Mouse (Mus musculus): ENCODE data around the gene Prima1. TPM values are rescaled to one million over a fixed set of nuclear protein-coding genes. Genes with fewer than 3 reads are reported as not detected.

Prima1 gene
- polyA plus RNA-seq, 1 experiment = not detected

GRCm38 (mm10) chr12:103281912-103282311, 40.0 kb upstream of the Prima1 start:
- H3K4me2 ChIP-seq (ENCODE audit: low read depth) = no peak overlapping the region
- no peak overlapping the region for H3ac ChIP-seq (ENCODE audit: control insufficient read depth, insufficient read length)
- H3K79me2 ChIP-seq (ENCODE audit: control insufficient read depth, insufficient read depth) = no peaks in the 10 kb centered on the region
- H3K36me3 ChIP-seq (ENCODE audit: control insufficient read depth, insufficient read depth) = no peaks in the 10 kb centered on the region
- H3K27me3 ChIP-seq (ENCODE audit: control insufficient read depth, insufficient read depth, insufficient read length) = no peaks in the 10 kb centered on the region
- TF ChIP-seq CEBPB (IDR thresholded peaks at IDR 0.05; ENCODE audit: insufficient read depth, poor library complexity, severe bottlenecking) (peak; percentile 72; the same call in 1 of the 2 replicates), E2F4 (IDR thresholded peaks at IDR 0.05; ENCODE audit: insufficient read depth) (no peak)
- no peak overlapping the region for H3K4me3 ChIP-seq

GRCm38 (mm10) chr12:103281491-103281890, 39.5 kb upstream of the Prima1 start:
- H3K4me3 ChIP-seq = no peak overlapping the region
- no peak overlapping the region for H3K4me2 ChIP-seq (ENCODE audit: low read depth)
- no peak overlapping the region for H3ac ChIP-seq (ENCODE audit: control insufficient read depth, insufficient read length)
- H3K79me2 ChIP-seq (ENCODE audit: control insufficient read depth, insufficient read depth) = no peaks in the 10 kb centered on the region
- H3K27me3 ChIP-seq (ENCODE audit: control insufficient read depth, insufficient read depth, insufficient read length) = no peaks in the 10 kb centered on the region
- no peaks in the 10 kb centered on the region for H3K36me3 ChIP-seq (ENCODE audit: control insufficient read depth, insufficient read depth)
- TF ChIP-seq MYOD1 (IDR thresholded peaks at IDR 0.05; ENCODE audit: control insufficient read depth in 1 of 3, insufficient read length in 2 of 3, low read depth in 2 of 3) (no peak), POLR2AphosphoS2 (IDR thresholded peaks at IDR 0.05; ENCODE audit: insufficient read length, low read depth) (no peak), SRF (IDR thresholded peaks at IDR 0.05; ENCODE audit: control insufficient read depth, insufficient read length, low read depth) (no peak), E2F4 (IDR thresholded peaks at IDR 0.05; ENCODE audit: insufficient read depth) (no peak), MYOG (IDR thresholded peaks at IDR 0.05; ENCODE audit: control insufficient read depth in 1 of 3, insufficient read depth in 1 of 3, insufficient read length in 2 of 3, low read depth in 2 of 3) (no peak), POLR2A (IDR thresholded peaks at IDR 0.05; ENCODE audit: insufficient read length, low read depth) (no peak), TCF12 (IDR thresholded peaks at IDR 0.05; ENCODE audit: insufficient read depth, poor library complexity, severe bottlenecking) (no peak), MAX (IDR thresholded peaks at IDR 0.05; ENCODE audit: low read depth) (no peak), USF1 (IDR thresholded peaks at IDR 0.05; ENCODE audit: low read depth) (no peak), REST (IDR thresholded peaks at IDR 0.05; ENCODE audit: insufficient read depth, insufficient read length) (no peak), CEBPB (IDR thresholded peaks at IDR 0.05; ENCODE audit: insufficient read depth, poor library complexity, severe bottlenecking) (no peak), TCF3 (IDR thresholded peaks at IDR 0.05; ENCODE audit: insufficient read length, low read depth) (no peak)

- H3K79me2 ChIP-seq (ENCODE audit: control insufficient read depth, insufficient read depth) = no peaks in the 10 kb centered on the region
- H3K27me3 ChIP-seq (ENCODE audit: control insufficient read depth, insufficient read depth, insufficient read length) = no peaks in the 10 kb centered on the region
- TF ChIP-seq TCF3 (IDR thresholded peaks at IDR 0.05; ENCODE audit: insufficient read length, low read depth) = no peak
- no peak for TF ChIP-seq CEBPB (IDR thresholded peaks at IDR 0.05; ENCODE audit: insufficient read depth, poor library complexity, severe bottlenecking)
- TF ChIP-seq POLR2AphosphoS2 (IDR thresholded peaks at IDR 0.05; ENCODE audit: insufficient read length, low read depth) = no peak
- no peak for TF ChIP-seq MYOD1 (IDR thresholded peaks at IDR 0.05; ENCODE audit: control insufficient read depth in 1 of 3, insufficient read length in 2 of 3, low read depth in 2 of 3)
- TF ChIP-seq POLR2A (IDR thresholded peaks at IDR 0.05; ENCODE audit: insufficient read length, low read depth) = no peak
- TF ChIP-seq E2F4 (IDR thresholded peaks at IDR 0.05; ENCODE audit: insufficient read depth) = no peak
- TF ChIP-seq MYOG (IDR thresholded peaks at IDR 0.05; ENCODE audit: control insufficient read depth in 1 of 3, insufficient read depth in 1 of 3, insufficient read length in 2 of 3, low read depth in 2 of 3) = no peak
- TF ChIP-seq SRF (IDR thresholded peaks at IDR 0.05; ENCODE audit: control insufficient read depth, insufficient read length, low read depth) = no peak
- TF ChIP-seq REST (IDR thresholded peaks at IDR 0.05; ENCODE audit: insufficient read depth, insufficient read length) = no peak
- no peak for TF ChIP-seq TCF12 (IDR thresholded peaks at IDR 0.05; ENCODE audit: insufficient read depth, poor library complexity, severe bottlenecking)
- H3ac ChIP-seq (ENCODE audit: control insufficient read depth, insufficient read length) = no peak overlapping the region
- H3K36me3 ChIP-seq (ENCODE audit: control insufficient read depth, insufficient read depth) = no peaks in the 10 kb centered on the region
- H3K4me2 ChIP-seq (ENCODE audit: low read depth) = no peak overlapping the region
- H3K4me3 ChIP-seq = no peak overlapping the region
Measured at GRCm38 (mm10) chr12:103276422-103276821, 34.5 kb upstream of the Prima1 start.

GRCm38 (mm10) chr12:103273732-103274131, 31.8 kb upstream of the Prima1 start:
- Histone ChIP-seq H3K4me2 (ENCODE audit: low read depth) (no peak overlapping the region), H3K36me3 (ENCODE audit: control insufficient read depth, insufficient read depth) (no peaks in the 10 kb centered on the region), H3K27me3 (ENCODE audit: control insufficient read depth, insufficient read depth, insufficient read length) (no peaks in the 10 kb centered on the region), H3ac (ENCODE audit: control insufficient read depth, insufficient read length) (no peak overlapping the region), H3K4me3 (no peak overlapping the region), H3K79me2 (ENCODE audit: control insufficient read depth, insufficient read depth) (no peaks in the 10 kb centered on the region)
- TF ChIP-seq TCF3 (IDR thresholded peaks at IDR 0.05; ENCODE audit: insufficient read length, low read depth) (no peak), CEBPB (IDR thresholded peaks at IDR 0.05; ENCODE audit: insufficient read depth, poor library complexity, severe bottlenecking) (no peak), REST (IDR thresholded peaks at IDR 0.05; ENCODE audit: insufficient read depth, insufficient read length) (no peak), USF1 (IDR thresholded peaks at IDR 0.05; ENCODE audit: low read depth) (no peak), POLR2A (IDR thresholded peaks at IDR 0.05; ENCODE audit: insufficient read length, low read depth) (no peak), MYOG (IDR thresholded peaks at IDR 0.05; ENCODE audit: control insufficient read depth in 1 of 3, insufficient read depth in 1 of 3, insufficient read length in 2 of 3, low read depth in 2 of 3) (no peak), POLR2AphosphoS2 (IDR thresholded peaks at IDR 0.05; ENCODE audit: insufficient read length, low read depth) (no peak)

- TF ChIP-seq TCF12 (IDR thresholded peaks at IDR 0.05; ENCODE audit: insufficient read depth, poor library complexity, severe bottlenecking) = no peak
- TF ChIP-seq CEBPB (IDR thresholded peaks at IDR 0.05; ENCODE audit: insufficient read depth, poor library complexity, severe bottlenecking) = no peak
- no peak for TF ChIP-seq USF1 (IDR thresholded peaks at IDR 0.05; ENCODE audit: low read depth)
- TF ChIP-seq REST (IDR thresholded peaks at IDR 0.05; ENCODE audit: insufficient read depth, insufficient read length) = no peak
- TF ChIP-seq MAX (IDR thresholded peaks at IDR 0.05; ENCODE audit: low read depth) = no peak
- no peak for TF ChIP-seq MYOG (IDR thresholded peaks at IDR 0.05; ENCODE audit: control insufficient read depth in 1 of 3, insufficient read depth in 1 of 3, insufficient read length in 2 of 3, low read depth in 2 of 3)
- no peak for TF ChIP-seq POLR2A (IDR thresholded peaks at IDR 0.05; ENCODE audit: insufficient read length, low read depth)
- TF ChIP-seq POLR2AphosphoS2 (IDR thresholded peaks at IDR 0.05; ENCODE audit: insufficient read length, low read depth) = no peak
- no peaks in the 10 kb centered on the region for H3K27me3 ChIP-seq (ENCODE audit: control insufficient read depth, insufficient read depth, insufficient read length)
- no peak overlapping the region for H3ac ChIP-seq (ENCODE audit: control insufficient read depth, insufficient read length)
- no peak overlapping the region for H3K4me3 ChIP-seq
- no peak overlapping the region for H3K4me2 ChIP-seq (ENCODE audit: low read depth)
- H3K36me3 ChIP-seq (ENCODE audit: control insufficient read depth, insufficient read depth) = no peaks in the 10 kb centered on the region
- no peaks in the 10 kb centered on the region for H3K79me2 ChIP-seq (ENCODE audit: control insufficient read depth, insufficient read depth)
Measured at GRCm38 (mm10) chr12:103273051-103273450, 31.1 kb upstream of the Prima1 start.
